Mouse (Mus musculus): ENCODE measurements at regions not wholly inside any gene's neighbourhood (a gene's known extent, or its start where the extent isn't known, plus 50 kb on each side); places are given as distances from the start of the nearest gene placed in this dataset.
"Not testable (repeated sequence)": the region's sequence is repeated elsewhere in the genome, so short reads cannot be mapped to it uniquely, and the experiment has no call there.

GRCm38 (mm10) chr6:68668433-68668832 is 1132.8 kb upstream of the Tacstd2 start:
- peak in 1 of 2 experiments; percentile 21 for DNase-seq (ENCODE audit: low spot score in 2 of 2)

GRCm38 (mm10) chr6:68632309-68632708 is 1096.7 kb upstream of the Tacstd2 start:
- not testable (repeated sequence) for DNase-seq (ENCODE audit: low spot score in 2 of 2)

- no peak for DNase-seq (ENCODE audit: low spot score in 2 of 2)
These were observed 1096.2 kb upstream of the Tacstd2 start for GRCm38 (mm10) chr6:68631787-68632186.

GRCm38 (mm10) chr6:68606033-68606432 is 1070.4 kb upstream of the Tacstd2 start:
- no peak for DNase-seq (ENCODE audit: low spot score in 2 of 2)
